Mouse (Mus musculus) layer of hippocampus, adult 11-12 months (tissue): ENCODE results near the gene 4930442H23Rik.

Experiments used
- DNase-seq: peaks from one replicate; pipeline ENCODE4 v3.0.0; 2022; ENCODE audit warnings: low spot score

Gene 4930442H23Rik

GRCm38 (mm10) chr10:81143845-81144437 is 39.7 kb downstream of the 4930442H23Rik start:
- no peak for DNase-seq

GRCm38 (mm10) chr10:81143157-81143633 is 40.5 kb downstream of the 4930442H23Rik start:
- DNase-seq, result no peak

GRCm38 (mm10) chr10:81142551-81142981 is 41.1 kb downstream of the 4930442H23Rik start:
- DNase-seq, result no peak

GRCm38 (mm10) chr10:81141455-81142210 is 42.0 kb downstream of the 4930442H23Rik start:
- no peak for DNase-seq

- no peak for DNase-seq
These were observed 42.8 kb downstream of the 4930442H23Rik start for GRCm38 (mm10) chr10:81140717-81141454.

GRCm38 (mm10) chr10:81140005-81140404 is 43.6 kb downstream of the 4930442H23Rik start:
- no peak for DNase-seq

- no peak for DNase-seq
These were observed 44.2 kb downstream of the 4930442H23Rik start for GRCm38 (mm10) chr10:81139529-81139846.

- no peak for DNase-seq
These were observed 44.7 kb downstream of the 4930442H23Rik start for GRCm38 (mm10) chr10:81138821-81139528.

- no peak for DNase-seq
These were observed 45.4 kb downstream of the 4930442H23Rik start for GRCm38 (mm10) chr10:81138131-81138782.

GRCm38 (mm10) chr10:81137252-81138130 is 46.2 kb downstream of the 4930442H23Rik start:
- DNase-seq, result peak; percentile 99

- DNase-seq, result peak; percentile 81
These were observed 46.9 kb downstream of the 4930442H23Rik start for GRCm38 (mm10) chr10:81136706-81137231.

- peak; percentile 71 for DNase-seq
These were observed 47.6 kb downstream of the 4930442H23Rik start for GRCm38 (mm10) chr10:81135831-81136705.

GRCm38 (mm10) chr10:81134966-81135681 is 48.5 kb downstream of the 4930442H23Rik start, which contains the start of gene Zbtb7a:
TSS of gene Zbtb7a (plus strand) at chr10:81135220.
- DNase-seq, result no peak

- DNase-seq, result peak; percentile 72
These were observed 49.5 kb downstream of the 4930442H23Rik start for GRCm38 (mm10) chr10:81134181-81134587.
